Mouse (Mus musculus): Measurements from ENCODE around the gene Ank2. TPM values are rescaled to one million over a fixed set of nuclear protein-coding genes. Genes with fewer than 3 reads are reported as not detected.

Ank2 gene
- polyA plus RNA-seq, 1 experiment = 5.8 TPM

- 84% methylated on average over 14 of the region's 14 CpGs for WGBS
- H3K4me3 ChIP-seq (replicated peaks; ENCODE audit: extremely low read depth, low read depth, low read length) = no peak overlapping the region
- TF ChIP-seq POLR2A (IDR thresholded peaks at IDR 0.05; ENCODE audit: borderline replicate concordance, extremely low read depth, low read depth, low read length) = no peak
- TF ChIP-seq CTCF (IDR thresholded peaks at IDR 0.05; ENCODE audit: insufficient read depth, low read length) = no peak
- H3K4me1 ChIP-seq (ENCODE audit: control insufficient read depth, insufficient read depth, low read length) = no peaks in the 10 kb centered on the region
- no peak for DNase-seq
Observed at GRCm38 (mm10) chr3:127294079-127294478, 205.1 kb downstream of the Ank2 start.

DNA sequence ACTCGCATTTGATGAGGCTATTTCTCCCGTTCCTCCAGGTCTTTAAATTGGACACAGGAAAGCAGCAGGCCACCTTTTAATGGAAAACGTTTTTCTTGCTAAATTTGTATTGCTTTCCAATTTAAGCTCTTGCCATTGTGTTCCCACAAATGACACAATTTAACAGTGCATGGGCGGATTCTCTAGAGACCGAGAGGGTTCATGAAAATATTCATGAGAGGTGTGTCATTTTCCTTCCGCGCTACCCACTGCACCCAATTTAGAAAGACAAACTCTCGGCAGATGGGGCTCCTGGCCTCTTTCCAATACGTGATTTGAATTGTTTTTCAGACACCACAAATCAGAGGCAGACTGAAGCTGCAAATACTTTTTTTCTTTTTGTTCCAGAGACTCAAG is 205.7 kb downstream of the Ank2 start:
- Histone ChIP-seq H3K4me1 (ENCODE audit: control insufficient read depth, insufficient read depth, low read length) (no peaks in the 10 kb centered on the region), H3K4me3 (replicated peaks; ENCODE audit: extremely low read depth, low read depth, low read length) (no peak overlapping the region)
- TF ChIP-seq POLR2A (IDR thresholded peaks at IDR 0.05; ENCODE audit: borderline replicate concordance, extremely low read depth, low read depth, low read length) (no peak), CTCF (IDR thresholded peaks at IDR 0.05; ENCODE audit: insufficient read depth, low read length) (no peak)
- no peak for DNase-seq
- 82% methylated on average over 9 of the region's 9 CpGs for WGBS

DNA sequence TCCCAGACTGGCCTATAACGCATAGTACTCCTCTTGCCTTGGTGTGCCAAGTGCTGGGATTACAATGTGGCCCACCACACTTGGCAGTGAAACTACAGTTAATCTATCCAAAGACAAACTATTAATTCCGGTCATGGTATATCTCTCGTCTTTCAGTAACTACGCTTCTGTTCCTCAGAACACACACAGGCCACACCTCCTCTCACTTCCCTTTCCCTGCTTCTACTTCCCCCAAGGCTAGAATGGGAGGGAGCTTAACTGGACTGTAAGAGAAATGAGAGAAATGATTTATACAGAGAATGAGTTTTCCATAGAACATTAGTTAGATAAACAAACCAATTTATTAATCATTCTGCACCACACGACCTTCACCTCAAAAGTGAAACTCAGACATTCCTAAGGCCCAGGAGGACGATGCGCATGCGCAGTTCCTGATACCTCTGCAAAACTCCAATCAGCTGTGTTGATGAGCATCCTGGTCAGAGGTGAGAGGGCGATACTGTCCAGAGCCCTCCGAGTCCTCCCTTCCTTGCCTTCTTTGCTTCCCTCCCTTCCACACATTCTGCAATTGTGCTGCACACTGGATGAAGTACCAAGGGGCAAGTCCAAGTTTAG is 206.2 kb downstream of the Ank2 start:
- no peaks in the 10 kb centered on the region for H3K4me1 ChIP-seq (ENCODE audit: control insufficient read depth, insufficient read depth, low read length)
- no peak overlapping the region for H3K4me3 ChIP-seq (replicated peaks; ENCODE audit: extremely low read depth, low read depth, low read length)
- no peak for DNase-seq
- WGBS = 76% methylated on average over 10 of the region's 10 CpGs
- TF ChIP-seq CTCF (IDR thresholded peaks at IDR 0.05; ENCODE audit: insufficient read depth, low read length) (no peak), POLR2A (IDR thresholded peaks at IDR 0.05; ENCODE audit: borderline replicate concordance, extremely low read depth, low read depth, low read length) (no peak)

DNA sequence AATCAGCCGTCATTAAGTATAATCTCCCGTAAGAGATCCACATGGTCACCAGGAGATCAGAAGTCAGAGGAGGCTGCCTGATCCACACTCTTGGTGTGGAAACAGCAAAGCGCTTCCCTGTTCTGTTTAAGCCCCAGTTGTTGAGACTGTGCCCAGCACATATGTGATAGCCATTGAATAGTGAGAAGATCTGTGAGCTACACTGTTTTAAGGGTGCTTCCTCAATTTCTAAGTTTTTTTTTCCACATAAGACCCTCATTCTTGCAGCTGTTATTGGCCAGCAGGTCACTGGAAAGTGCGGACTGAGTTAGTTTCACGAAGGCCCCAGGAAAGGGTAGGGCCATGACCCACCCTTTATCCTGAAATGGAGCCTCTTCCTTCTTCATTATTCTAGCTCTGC is 216.9 kb downstream of the Ank2 start:
- 81% methylated on average over 5 of the region's 5 CpGs for WGBS
- Histone ChIP-seq H3K4me1 (ENCODE audit: control insufficient read depth, insufficient read depth, low read length) (no peaks in the 10 kb centered on the region), H3K4me3 (replicated peaks; ENCODE audit: extremely low read depth, low read depth, low read length) (no peak overlapping the region)
- no peak for DNase-seq
- TF ChIP-seq CTCF (IDR thresholded peaks at IDR 0.05; ENCODE audit: insufficient read depth, low read length) (no peak), POLR2A (IDR thresholded peaks at IDR 0.05; ENCODE audit: borderline replicate concordance, extremely low read depth, low read depth, low read length) (no peak)

GRCm38 (mm10) chr3:127281390-127281789 is 217.8 kb downstream of the Ank2 start:
- WGBS = 91% methylated on average over 3 of the region's 3 CpGs
- no peak for DNase-seq
- Histone ChIP-seq H3K4me1 (ENCODE audit: control insufficient read depth, insufficient read depth, low read length) (no peaks in the 10 kb centered on the region), H3K4me3 (replicated peaks; ENCODE audit: extremely low read depth, low read depth, low read length) (no peak overlapping the region)
- TF ChIP-seq CTCF (IDR thresholded peaks at IDR 0.05; ENCODE audit: insufficient read depth, low read length) (no peak), POLR2A (IDR thresholded peaks at IDR 0.05; ENCODE audit: borderline replicate concordance, extremely low read depth, low read depth, low read length) (no peak)

GRCm38 (mm10) chr3:127280376-127280775 is 218.8 kb downstream of the Ank2 start:
- no peaks in the 10 kb centered on the region for H3K4me1 ChIP-seq (ENCODE audit: control insufficient read depth, insufficient read depth, low read length)
- DNase-seq = no peak
- TF ChIP-seq POLR2A (IDR thresholded peaks at IDR 0.05; ENCODE audit: borderline replicate concordance, extremely low read depth, low read depth, low read length) (no peak), CTCF (IDR thresholded peaks at IDR 0.05; ENCODE audit: insufficient read depth, low read length) (no peak)
- H3K4me3 ChIP-seq (replicated peaks; ENCODE audit: extremely low read depth, low read depth, low read length) = no peak overlapping the region

GRCm38 (mm10) chr3:127275953-127276352 is 223.2 kb downstream of the Ank2 start:
- 68% methylated on average over 6 of the region's 6 CpGs for WGBS
- Histone ChIP-seq H3K4me1 (ENCODE audit: control insufficient read depth, insufficient read depth, low read length) (no peaks in the 10 kb centered on the region), H3K4me3 (replicated peaks; ENCODE audit: extremely low read depth, low read depth, low read length) (no peak overlapping the region)
- no peak for TF ChIP-seq POLR2A (IDR thresholded peaks at IDR 0.05; ENCODE audit: borderline replicate concordance, extremely low read depth, low read depth, low read length)
- no peak for TF ChIP-seq CTCF (IDR thresholded peaks at IDR 0.05; ENCODE audit: insufficient read depth, low read length)
- no peak for DNase-seq

GRCm38 (mm10) chr3:127272801-127273200 is 226.3 kb downstream of the Ank2 start:
- Histone ChIP-seq H3K4me1 (ENCODE audit: control insufficient read depth, insufficient read depth, low read length) (no peaks in the 10 kb centered on the region), H3K4me3 (replicated peaks; ENCODE audit: extremely low read depth, low read depth, low read length) (no peak overlapping the region)
- no peak for DNase-seq
- 88% methylated on average over 12 of the region's 12 CpGs for WGBS
- no peak for TF ChIP-seq POLR2A (IDR thresholded peaks at IDR 0.05; ENCODE audit: borderline replicate concordance, extremely low read depth, low read depth, low read length)
- TF ChIP-seq CTCF (IDR thresholded peaks at IDR 0.05; ENCODE audit: insufficient read depth, low read length) = no peak

GRCm38 (mm10) chr3:127269616-127270015 is 229.5 kb downstream of the Ank2 start:
- TF ChIP-seq CTCF (IDR thresholded peaks at IDR 0.05; ENCODE audit: insufficient read depth, low read length) (no peak), POLR2A (IDR thresholded peaks at IDR 0.05; ENCODE audit: borderline replicate concordance, extremely low read depth, low read depth, low read length) (no peak)
- no peak for DNase-seq
- H3K4me1 ChIP-seq (ENCODE audit: control insufficient read depth, insufficient read depth, low read length) = no peaks in the 10 kb centered on the region
- 78% methylated on average over 14 of the region's 14 CpGs for WGBS
- H3K4me3 ChIP-seq (replicated peaks; ENCODE audit: extremely low read depth, low read depth, low read length) = no peak overlapping the region

DNA sequence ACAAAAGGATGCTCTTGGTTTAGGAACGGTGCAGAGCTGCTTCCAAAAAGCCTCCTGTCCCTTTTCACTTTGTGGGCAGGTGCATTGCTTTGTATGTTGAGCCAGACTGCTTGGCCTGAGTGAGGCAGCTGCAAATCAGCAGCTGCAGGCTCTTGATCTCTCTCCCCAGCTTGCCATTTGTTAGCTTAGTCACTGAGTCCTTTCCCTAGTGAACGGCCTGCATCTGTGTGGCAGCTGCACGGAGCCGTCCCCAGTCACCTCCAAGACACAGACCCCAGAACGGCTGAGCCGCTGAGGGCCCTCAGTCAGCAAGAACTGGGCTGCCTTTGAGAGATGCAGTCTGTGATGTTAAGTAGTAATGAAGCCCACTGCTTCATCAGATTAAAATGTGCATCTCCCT is 231.3 kb downstream of the Ank2 start:
- WGBS = 50% methylated on average over 6 of the region's 6 CpGs
- TF ChIP-seq CTCF (IDR thresholded peaks at IDR 0.05; ENCODE audit: insufficient read depth, low read length) = no peak
- no peak for TF ChIP-seq POLR2A (IDR thresholded peaks at IDR 0.05; ENCODE audit: borderline replicate concordance, extremely low read depth, low read depth, low read length)
- Histone ChIP-seq H3K4me1 (ENCODE audit: control insufficient read depth, insufficient read depth, low read length) (no peaks in the 10 kb centered on the region), H3K4me3 (replicated peaks; ENCODE audit: extremely low read depth, low read depth, low read length) (no peak overlapping the region)
- DNase-seq = no peak
